In genomic region chr2:141618257-141618656, GRCm38 (mm10) we compare ENCODE assay signal across 14 mouse cellular contexts.
DNase-seq lines count a peak whose midpoint lies in the region; ATAC-seq and TF ChIP-seq lines count a peak whose summit lies in the region.
"Had no signal": no experiment of that assay in that cellular context is flagged by ENCODE, and none has a peak within 500 bp of the region (broad histone marks: within the 10 kb centered on the region; RNA-seq: fewer than 3 reads in every experiment).

No protein-coding gene starts in this region.

- no peak overlapping the region for H3K4me2 ChIP-seq in forebrain, embryonic 16.5 days (ENCODE audit: low read length)
- H3K4me2 ChIP-seq: kidney, embryonic 15.5 days; limb, embryonic 12.5 days; lung, embryonic 14.5 days; neural tube, embryonic 13.5 days had no signal

- WGBS in forebrain, embryonic 16.5 days = 50% methylated on average over 5 of the region's 5 CpGs
- WGBS in thymus, adult 2 months = 81% methylated on average over 5 of the region's 5 CpGs

- H3K27me3 ChIP-seq in forebrain, embryonic 16.5 days (replicated peaks; ENCODE audit: control insufficient read depth, insufficient read depth, low read length) = no peaks in the 10 kb centered on the region
- H3K27me3 ChIP-seq in thymus, adult 2 months (ENCODE audit: control insufficient read depth, insufficient read depth, low read length) = no peaks in the 10 kb centered on the region
- H3K27me3 ChIP-seq: kidney, embryonic 15.5 days; limb, embryonic 12.5 days; neural tube, embryonic 13.5 days had no signal

- intact Hi-C loops in gastrocnemius, adult 2 months (cut with DNase I) = no loop called here
- intact Hi-C loops in gastrocnemius, postnatal 36 days (cut with DNase I) = no loop called here
- intact Hi-C loops in left cerebral cortex, postnatal 14 days (cut with DNase I) = no loop called here

- no peak for TF ChIP-seq POLR2A in thymus, adult 2 months (IDR thresholded peaks at IDR 0.05; ENCODE audit: control insufficient read depth, extremely low read depth, insufficient read depth, low read length, poor library complexity)

- no peaks in the 10 kb centered on the region for H3K4me1 ChIP-seq in forebrain, embryonic 16.5 days (replicated peaks; ENCODE audit: control insufficient read depth, insufficient read depth, low read length)
- H3K4me1 ChIP-seq in thymus, adult 2 months (replicated peaks; ENCODE audit: control insufficient read depth, insufficient read depth, low read length) = no peaks in the 10 kb centered on the region
- H3K4me1 ChIP-seq: kidney, embryonic 15.5 days; midbrain, embryonic 10.5 days; neural tube, embryonic 13.5 days had no signal

- H3K27ac ChIP-seq in gastrocnemius, adult 2 months = no peak overlapping the region
- H3K27ac ChIP-seq in forebrain, embryonic 16.5 days (ENCODE audit: low read length) = no peak overlapping the region
- no peak overlapping the region for H3K27ac ChIP-seq in thymus, adult 2 months (ENCODE audit: control insufficient read depth, insufficient read depth, low read length)
- H3K27ac ChIP-seq: kidney, embryonic 15.5 days; limb, embryonic 12.5 days; midbrain, embryonic 10.5 days; neural tube, embryonic 13.5 days had no signal

- TF ChIP-seq CTCF in gastrocnemius, adult 2 months (IDR thresholded peaks at IDR 0.05) = no peak
- no peak for TF ChIP-seq CTCF in thymus, adult 2 months (IDR thresholded peaks at IDR 0.05; ENCODE audit: borderline replicate concordance, control insufficient read depth, extremely low read depth, insufficient read depth, low read length, poor library complexity)

- peak; percentile 15 for DNase-seq in gastrocnemius, adult 2 months
- DNase-seq in gastrocnemius, postnatal 36 days = no peak
- DNase-seq in cerebellum, adult 11 months = peak; percentile 86
- DNase-seq in left cerebral cortex, postnatal 14 days (ENCODE audit: low spot score in 2 of 2) = peak; percentile 8 to 11
- DNase-seq in c-Kit-positive CD71-positive TER-119-positive erythroid progenitor cells, embryonic 14.5 days (ENCODE audit: low spot score) = no peak
- DNase-seq in spleen, postnatal 36 days (ENCODE audit: low spot score in 2 of 2) = no peak
- DNase-seq in thymus, adult 2 months = no peak
- DNase-seq: adrenal gland, postnatal 36 days; lung, embryonic 14.5 days had no signal

- H3K4me3 ChIP-seq in gastrocnemius, adult 2 months = no peak overlapping the region
- H3K4me3 ChIP-seq in forebrain, embryonic 16.5 days (replicated peaks; ENCODE audit: low read length) = no peak overlapping the region
- no peak overlapping the region for H3K4me3 ChIP-seq in thymus, adult 2 months (ENCODE audit: control insufficient read depth, insufficient read depth, low read length)
- H3K4me3 ChIP-seq: kidney, embryonic 15.5 days; limb, embryonic 12.5 days; midbrain, embryonic 10.5 days; neural tube, embryonic 13.5 days had no signal

- peak; percentile 90 for ATAC-seq in forebrain, embryonic 16.5 days

- no peak overlapping the region for H3K9ac ChIP-seq in forebrain, embryonic 16.5 days (replicated peaks; ENCODE audit: low read depth, low read length)
- H3K9ac ChIP-seq: kidney, embryonic 15.5 days; limb, embryonic 12.5 days; lung, embryonic 14.5 days; neural tube, embryonic 13.5 days had no signal

- no peaks in the 10 kb centered on the region for H3K9me3 ChIP-seq in forebrain, embryonic 16.5 days (ENCODE audit: control insufficient read depth, low read length)
- H3K9me3 ChIP-seq: kidney, embryonic 15.5 days; limb, embryonic 12.5 days; midbrain, embryonic 10.5 days; neural tube, embryonic 13.5 days had no signal

- no peaks in the 10 kb centered on the region for H3K36me3 ChIP-seq in forebrain, embryonic 16.5 days (ENCODE audit: control insufficient read depth, insufficient read depth)
- no peaks in the 10 kb centered on the region for H3K36me3 ChIP-seq in thymus, adult 2 months (ENCODE audit: control insufficient read depth, insufficient read depth, low read length)
- H3K36me3 ChIP-seq: kidney, embryonic 15.5 days; limb, embryonic 12.5 days; midbrain, embryonic 10.5 days; neural tube, embryonic 13.5 days had no signal

Comparison
In these comparisons a context has a peak if more than half of its experiments do, and no peak if none do; other contexts are left out.
1. DNase-seq: peak in gastrocnemius, adult 2 months (single experiment), cerebellum, adult 11 months (single experiment) and left cerebral cortex, postnatal 14 days (2 of 2); none in gastrocnemius, postnatal 36 days (0 of 2), c-Kit-positive CD71-positive TER-119-positive erythroid progenitor cells, embryonic 14.5 days (single experiment), spleen, postnatal 36 days (0 of 2) and thymus, adult 2 months (single experiment).